Mouse (Mus musculus) urinary bladder, postnatal 10 days (tissue): ENCODE measurements around the gene Smim20.

ENCODE experiments used
- DNase-seq: peaks from one replicate; pipeline ENCODE4 v3.0.0; 2022; ENCODE audit warnings: low spot score

Gene Smim20

DNA sequence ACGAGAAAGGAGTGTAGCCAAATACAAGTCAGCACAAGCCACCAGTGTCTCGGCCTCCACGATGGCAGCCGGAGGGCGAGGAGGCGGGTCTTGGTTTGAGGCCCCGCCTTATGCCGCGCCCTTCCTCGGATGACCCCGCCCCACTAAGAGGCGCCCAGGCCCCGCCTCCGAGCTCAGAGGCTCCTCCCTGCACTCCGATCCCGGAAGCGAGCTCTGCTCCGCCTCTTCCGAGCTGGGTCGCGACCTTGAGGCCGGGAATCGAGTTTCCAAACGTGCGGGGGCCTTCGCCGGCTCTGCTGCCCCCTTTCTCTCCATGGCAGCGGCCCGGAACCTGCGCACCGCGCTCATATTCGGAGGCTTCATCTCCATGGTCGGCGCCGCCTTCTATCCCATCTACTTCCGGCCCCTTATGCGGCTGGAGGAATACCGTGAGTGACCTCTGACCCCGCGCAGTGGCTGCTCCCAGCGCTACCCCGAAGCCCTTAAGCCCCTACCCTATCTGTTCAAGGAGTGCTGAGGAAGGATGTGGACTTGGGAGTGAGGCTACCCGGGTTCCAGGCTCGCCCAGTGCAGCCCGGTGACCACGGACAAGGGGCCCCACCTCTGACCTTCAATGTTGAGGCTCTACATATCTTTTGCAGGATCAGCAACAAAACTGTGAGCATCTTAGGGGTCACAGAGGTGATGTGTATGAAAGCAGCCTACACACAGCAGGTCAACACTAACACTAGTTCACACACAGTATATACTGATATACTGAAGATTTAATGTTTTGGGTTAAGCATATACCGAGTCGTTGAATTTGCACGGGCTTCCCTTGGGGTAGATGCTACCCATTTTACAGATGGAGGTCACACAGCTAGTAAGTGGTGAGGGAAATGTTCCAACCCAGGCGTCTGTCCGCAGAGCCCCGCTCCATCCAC, at the start of gene Smim20:
Gene Smim20 (plus strand): TSS at position 153 of the 923 bp plus-strand sequence.
- DNase-seq: peak; percentile 52

DNA sequence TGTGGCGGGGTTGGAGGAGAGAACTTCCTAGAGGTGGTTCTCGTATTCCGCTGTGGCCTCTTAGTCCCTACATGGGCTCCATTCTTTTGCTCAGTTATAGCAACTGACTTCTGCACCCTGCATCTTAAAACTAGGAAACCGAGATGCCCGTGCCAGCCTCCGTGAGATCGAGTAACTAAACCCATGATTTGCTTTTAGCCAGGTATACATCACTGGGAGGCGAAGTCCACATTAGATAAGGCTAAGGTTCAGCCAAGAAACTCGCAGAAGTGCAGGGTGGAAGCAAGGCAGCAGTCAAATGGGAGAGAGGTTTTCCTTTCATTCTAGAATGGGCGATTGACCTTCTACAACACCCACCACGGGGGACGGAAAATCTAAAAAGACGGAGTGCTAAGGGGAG, 41.4 kb upstream of the Smim20 start:
- DNase-seq: no peak

DNA sequence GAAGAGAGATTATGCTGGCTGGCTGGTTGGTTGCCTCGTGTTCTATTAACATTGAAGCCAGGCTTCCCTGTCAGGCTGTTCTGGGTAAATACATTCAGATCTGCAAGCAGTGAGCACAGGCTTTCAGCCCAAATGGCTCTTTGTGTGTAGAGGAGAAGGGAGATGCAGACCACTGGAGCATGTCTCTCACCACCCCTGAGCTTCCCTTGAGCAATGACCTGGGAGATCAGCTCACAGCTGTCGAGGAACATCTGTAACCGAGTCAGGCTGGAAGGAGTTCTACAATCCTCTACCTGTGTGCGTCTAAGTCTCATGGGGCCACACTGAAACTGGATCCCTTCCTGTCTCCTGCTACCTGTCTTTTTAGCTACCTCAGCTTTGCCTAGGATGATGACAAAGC, 36.3 kb upstream of the Smim20 start:
- DNase-seq: no peak

DNA sequence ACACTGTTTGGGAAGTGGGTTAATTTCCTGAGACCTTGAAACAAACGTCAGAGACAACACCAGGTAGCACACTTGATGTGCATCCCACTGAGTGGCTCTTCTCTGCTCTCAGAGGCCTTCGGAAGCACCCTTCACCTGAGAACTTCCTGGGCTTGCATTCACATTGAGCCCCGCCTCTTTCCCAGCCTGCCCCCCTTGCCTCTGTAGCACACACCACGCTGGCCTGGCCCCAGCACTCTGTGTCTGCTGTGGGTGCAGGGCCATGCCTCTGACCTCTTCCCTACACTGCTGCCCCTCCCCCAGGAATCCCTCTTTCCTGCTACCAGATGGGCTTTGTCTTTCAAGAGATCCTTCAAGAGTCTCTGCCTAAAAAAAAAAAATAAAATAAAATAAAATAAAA, 31.3 kb upstream of the Smim20 start:
- DNase-seq: no peak

DNA sequence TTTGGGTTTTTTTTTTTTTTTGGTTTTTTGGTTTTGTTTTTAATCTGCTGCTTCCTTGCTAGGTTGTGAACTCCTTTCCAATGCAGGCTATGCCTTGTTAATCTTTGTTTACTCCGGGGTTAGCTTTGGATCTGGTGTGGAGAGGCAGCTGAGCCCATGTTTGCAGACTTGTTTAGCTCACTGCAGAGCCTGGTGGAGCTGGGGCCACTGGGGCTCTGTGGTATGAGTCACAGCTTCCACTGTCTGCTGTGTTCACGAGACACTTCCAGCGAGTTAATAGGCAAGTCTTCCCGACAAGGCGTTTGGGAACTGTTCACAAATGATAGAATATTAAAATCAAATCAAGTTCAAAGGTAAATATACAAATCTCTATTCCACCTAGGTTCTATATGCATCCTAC, 30.7 kb upstream of the Smim20 start:
- DNase-seq: no peak

DNA sequence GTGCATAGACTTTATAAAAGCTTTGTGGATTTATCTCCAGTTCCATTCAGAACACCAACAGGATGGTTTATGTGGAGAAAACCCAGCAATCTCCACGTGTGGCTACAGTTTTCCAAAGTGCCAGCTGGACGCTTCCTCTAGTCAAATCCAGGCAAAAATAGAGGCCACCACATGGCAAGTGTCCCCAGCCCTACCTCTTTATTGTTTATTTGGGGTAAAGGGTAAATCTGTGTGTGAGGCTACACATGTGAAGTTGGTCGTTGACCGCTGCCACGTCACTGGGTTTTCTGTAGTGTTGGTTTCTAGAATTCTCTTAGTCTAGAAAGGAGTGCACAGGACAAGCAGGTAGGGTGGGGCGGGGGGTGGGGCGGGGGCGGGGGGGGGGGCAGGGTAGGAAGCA, 30.1 kb upstream of the Smim20 start:
- no peak for DNase-seq

DNA sequence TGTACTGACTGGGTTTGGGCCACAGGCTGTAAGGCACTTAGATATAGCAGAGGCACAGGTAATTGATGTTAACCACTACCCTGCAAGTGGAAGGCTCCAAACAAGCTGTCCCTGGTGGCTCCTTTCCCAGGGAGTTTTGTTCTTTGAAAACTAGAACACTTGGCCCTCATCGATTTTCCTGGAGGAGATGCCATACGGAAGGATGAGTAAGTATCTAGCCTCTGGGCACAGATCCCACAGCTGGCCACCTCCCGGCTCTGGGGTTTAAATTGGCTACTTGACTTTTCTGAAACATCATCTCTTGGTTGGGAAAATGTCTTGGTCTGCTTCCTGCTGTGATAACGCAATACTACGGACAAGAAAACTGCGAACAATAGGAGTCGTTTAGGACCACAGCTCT, 28.1 kb upstream of the Smim20 start:
- DNase-seq: no peak

DNA sequence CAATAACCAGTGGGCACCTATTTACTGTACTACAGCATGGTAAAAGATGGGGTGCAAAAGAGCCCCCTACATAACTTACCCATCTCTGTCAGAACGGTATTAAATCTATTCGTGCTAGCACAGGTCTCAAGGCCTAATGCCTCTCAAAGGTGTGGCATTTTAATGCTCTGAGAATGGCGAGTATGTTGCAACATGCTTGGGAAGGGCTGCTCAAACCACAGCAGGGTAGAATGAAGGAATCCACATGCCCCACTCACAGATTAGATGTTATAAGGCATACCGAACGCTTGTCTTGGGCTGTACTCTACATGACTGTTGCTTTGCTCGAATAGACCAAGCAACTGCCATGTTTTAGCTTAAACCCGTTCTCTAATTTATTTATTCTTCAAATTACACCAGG, 27.7 kb upstream of the Smim20 start:
- no peak for DNase-seq

DNA sequence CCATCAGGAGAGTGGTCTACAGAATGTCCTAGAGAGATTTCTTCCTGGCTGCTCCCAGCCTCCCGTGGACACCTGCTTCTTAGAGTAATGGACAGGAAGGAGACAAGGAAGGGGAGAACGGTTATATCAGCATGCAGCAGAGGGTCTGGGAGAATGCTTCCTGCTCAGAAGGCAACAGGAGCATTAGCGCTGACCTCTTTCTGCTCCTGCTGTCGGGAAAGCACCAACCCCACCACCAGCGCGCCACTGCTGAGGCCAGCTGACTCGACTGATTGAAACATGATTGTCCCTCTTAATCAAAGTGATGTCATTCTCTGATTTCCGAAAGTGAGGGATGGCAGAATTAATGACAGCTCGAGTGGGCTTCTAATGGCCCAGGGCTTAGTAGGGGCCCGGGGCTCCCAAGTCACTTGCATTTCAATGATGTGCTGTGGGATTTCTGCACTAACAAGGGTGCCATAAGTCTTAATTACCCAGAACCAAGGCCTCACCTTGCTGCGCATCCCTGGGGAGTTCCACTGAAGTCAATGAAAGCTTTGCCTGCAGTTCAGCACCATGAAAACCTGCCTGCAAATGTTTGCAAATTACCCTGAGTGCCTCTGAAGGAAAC, 26.9 kb upstream of the Smim20 start:
- no peak for DNase-seq

DNA sequence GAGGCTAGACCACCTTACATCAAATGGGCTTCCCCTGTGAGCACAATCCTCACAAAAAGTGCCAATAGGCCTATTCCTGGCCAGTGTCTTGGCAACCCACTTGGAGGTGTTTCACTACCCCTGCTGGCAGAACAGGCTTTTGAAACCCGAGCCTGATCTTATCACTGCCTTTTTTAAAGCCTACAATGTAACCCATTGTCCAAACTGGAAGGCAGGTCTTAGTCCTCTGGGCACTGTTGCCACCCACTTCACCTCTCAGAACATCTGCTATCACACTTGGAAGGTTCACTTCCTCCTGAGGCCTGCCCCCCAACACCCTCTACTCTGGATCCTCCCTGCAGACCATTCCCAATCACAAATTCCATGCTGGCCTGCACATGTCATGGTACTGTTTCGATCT, 25.8 kb upstream of the Smim20 start:
- no peak for DNase-seq

DNA sequence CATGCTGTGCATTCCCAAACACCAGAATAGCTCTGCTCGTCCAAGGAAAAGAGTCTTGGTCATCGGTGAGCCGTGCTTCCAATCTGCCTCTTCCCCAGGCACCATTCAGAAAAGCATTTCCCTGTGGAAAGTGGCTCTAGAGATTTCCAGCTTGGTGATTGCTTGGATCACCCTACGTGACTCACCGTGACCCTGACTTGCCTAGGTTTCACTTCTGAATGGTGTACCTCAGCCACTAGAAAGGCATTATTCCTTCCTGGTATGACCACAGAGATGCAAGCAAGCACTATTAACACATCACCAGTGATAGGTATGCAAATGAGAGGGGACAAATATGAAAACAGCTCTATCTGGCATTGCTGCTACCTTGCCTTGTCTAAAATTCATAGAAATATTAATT, 24.9 kb upstream of the Smim20 start:
- DNase-seq: no peak

DNA sequence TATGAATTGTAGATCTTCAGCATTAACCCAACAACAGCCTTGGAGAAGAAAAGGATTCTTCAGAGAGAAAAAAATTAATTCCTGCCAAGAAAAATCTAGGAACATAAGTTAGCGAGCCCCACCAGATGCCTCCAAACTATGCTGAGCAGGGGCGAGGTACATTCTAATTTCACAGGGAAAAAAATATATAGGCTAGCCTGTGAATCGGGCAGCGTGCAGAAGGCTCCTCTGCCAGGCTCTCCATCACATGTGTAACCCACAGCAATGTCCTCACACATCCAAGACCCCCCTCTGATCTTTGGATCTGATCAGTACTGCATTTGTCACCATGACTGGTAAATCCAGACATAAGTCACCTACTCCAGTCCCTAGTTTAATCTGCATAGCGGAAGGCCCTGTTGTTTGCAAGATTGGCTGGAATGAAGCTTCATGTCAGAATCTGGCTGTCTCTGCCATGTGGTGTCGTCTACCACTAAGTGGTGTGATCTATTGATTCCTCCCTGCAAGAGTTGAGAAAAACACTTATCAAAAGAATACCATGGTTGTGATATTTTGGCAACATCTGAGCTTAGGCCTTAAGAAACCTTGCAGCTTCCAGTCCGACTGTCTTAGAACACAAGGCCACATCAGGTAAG, 23.9 kb upstream of the Smim20 start:
- no peak for DNase-seq

DNA sequence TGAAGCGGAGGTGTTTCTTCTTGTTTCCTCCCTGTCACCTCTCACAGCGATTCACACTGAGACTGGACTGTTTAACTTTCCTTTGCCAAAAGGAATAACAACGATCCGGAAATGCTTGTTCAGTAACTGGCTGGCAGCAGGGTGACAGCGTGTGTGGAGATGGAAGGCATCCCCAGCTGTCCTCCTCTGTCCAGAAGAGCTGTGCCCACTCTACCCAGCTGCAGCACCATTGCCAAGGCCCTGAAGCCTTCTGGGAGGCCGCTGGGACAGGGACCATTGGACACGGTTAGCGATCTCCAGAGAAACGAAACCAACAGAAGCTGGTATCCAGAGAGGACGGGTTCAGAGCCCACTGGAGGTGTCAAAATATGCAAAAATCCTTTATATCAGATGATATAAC, 22.9 kb upstream of the Smim20 start:
- DNase-seq: no peak

DNA sequence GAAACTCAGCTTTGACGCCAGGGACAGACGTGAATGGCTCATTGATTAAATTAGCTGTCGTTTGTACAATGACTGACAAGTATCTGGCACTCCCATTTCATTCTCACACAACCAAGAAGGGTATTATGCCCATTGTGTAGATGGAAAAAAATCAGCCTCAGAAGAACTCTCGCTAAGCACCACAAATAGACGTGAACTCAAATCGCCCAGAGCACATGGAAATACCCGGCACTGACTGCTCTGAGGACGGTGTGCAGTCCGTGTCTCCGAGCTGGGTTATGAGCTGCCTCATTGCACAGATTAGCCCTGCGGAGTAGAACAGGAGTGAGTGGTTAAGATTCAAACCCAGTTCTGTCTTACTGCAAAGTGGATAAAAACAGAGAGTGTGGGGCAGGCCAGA, 18.4 kb upstream of the Smim20 start:
- no peak for DNase-seq

DNA sequence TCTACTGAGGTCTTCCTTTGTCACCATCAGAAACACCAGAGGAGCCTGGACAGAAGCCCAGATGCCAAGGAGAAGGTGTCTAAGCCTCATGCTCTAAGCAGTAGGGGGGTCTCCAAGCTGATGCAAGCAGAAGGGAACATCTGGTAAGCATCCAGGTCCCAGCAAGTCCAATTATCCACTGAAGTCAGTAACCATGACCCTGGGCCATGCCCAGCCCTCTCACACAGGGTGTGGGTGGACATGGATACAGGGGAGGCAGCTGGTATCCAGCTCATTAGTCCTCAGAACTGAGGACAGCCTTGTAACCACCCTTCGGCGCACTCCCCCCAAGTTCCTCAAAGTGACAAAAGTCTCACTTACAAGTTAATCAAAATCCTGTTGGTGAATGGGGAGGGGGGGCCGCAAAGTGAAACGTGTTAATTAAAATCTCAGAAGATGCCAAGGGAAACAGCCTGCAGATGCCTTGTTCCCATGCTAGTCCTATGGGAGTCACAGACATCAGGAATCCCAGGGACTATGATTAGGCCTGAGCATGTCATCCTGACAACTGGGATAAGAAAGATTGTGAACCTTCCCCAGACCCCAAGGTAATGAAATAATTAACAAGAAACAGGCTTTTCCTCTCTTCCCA, 17.3 kb upstream of the Smim20 start:
- no peak for DNase-seq

DNA sequence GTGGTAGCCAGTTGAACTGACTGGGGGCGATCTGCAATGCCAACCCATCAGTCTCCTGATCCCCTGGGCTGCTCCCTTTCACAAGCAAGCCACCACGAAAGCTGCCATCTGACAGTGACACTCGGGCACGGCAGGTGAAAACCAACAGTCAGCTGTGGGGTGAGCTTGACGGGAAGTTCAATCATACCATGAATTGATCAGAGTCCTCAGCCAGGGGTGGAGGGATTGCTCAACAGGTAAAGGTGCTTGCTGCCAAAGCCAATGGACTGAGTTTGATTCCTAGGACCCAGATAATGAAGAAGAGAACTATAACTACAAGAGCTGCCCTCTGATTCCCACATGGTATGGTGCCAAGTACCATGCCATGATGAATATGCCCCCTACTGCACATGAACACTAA, 12.7 kb upstream of the Smim20 start:
- no peak for DNase-seq

DNA sequence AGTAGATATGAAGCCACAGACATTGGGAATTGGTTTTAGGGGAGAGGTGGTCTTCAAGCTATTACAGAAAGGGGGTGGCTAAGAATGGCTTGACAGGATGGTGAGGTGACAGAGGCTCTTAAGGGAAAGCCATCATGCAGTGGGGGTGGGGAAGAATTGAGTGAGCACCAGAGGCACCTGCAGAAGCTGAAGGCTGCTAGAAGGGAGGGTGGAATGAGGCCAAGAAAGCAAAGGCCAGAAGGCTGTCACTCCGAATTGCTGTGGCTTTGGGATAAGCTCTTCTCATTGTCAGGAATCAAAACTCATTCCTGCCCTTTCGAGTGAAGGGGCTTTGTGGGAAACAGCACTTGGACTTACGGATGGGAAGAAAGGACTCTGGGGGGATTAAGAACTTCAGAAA, 12.1 kb upstream of the Smim20 start:
- DNase-seq: no peak

DNA sequence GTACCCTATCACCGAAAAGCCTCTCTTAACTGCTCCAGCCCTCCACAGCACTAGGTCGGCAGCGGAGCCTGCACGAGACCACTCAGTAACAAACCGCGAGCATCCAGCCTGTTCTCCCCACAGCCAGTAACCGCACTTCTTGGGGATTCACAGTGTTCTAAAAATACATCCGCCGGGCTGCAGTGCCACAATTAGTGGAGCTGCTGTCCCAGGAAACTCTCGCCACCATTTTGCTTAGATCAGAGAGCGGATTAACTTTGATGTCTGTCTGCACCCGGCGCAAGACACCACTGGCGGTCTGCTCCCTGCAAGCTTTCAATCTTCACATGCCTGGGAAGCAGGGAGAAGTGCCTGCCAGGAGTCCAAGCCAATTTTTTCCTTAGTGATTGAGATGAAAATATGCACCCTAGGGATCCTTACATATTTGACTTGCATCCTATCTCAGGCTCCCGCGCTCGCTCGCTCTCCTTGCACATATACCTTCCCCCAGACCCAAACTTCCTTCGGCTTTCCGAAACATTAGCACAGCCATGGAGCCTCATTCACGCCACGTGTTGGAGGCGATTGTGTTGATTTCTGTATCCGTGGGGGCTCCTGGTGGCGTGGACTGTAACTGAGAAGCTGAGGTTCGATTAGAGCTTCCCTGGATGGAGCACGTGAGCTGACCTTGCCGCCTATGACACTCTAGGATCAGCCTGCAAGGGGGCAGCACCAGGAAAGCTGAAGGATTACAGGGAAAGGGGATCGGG, 8.7 kb upstream of the Smim20 start:
- no peak for DNase-seq

DNA sequence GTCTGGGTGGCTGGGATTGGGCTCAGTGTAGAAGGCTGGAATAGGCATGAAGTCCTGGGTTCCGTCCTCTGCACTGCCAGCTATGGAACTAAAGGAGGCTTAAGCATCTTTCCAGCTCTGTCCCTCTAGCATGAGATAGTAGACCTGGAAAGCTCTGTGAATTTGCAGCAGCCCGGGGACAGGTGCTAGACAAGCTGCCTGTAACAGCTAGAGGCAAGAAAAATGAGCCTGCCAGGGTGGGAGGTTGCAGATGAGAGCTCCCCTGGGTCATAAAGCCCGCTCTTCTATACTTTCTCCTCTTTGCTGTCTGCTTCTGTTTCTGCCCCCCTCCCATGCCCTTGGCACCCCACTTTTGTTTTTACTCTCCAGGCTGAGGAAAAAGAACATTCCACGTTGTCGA, 7.0 kb upstream of the Smim20 start:
- no peak for DNase-seq

DNA sequence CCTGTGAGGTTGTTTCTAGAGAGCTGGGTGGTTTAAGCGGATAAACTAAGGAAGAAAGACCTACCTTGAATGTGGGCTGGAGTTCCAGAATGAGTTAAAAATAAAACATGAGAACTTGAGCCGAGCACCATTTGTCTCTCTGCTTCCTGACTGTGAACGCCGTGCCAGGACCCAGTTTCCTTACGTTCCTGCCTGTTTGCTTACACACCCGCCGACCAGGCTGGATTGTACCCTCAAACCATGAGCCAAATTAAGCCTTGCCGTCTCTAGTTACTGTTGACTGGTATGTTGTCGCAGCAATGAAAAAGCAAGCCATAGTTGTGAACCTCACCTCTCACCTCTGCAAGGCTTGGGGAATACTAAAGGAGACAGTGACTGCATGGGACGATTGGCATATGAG, 4.9 kb upstream of the Smim20 start:
- DNase-seq: no peak

DNA sequence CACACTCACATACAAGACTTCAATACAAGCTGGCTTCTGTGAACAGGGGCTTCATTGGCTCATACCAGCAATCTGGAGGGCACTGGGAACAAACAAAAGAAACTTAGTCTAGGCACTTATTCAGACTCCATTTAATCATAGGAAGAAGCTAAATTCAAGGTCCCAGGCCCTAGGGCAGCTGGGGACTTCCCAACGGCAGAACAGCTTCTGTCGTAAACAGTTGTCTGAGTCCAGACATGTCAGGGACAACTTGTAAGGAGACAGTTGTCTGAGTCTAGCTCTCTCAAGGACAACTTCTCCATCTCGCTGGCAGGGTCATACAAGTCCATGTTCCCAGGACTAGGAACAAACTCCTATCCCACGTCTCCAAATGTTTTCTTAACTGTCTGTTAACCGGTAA, 2.8 kb upstream of the Smim20 start:
- DNase-seq: no peak

DNA sequence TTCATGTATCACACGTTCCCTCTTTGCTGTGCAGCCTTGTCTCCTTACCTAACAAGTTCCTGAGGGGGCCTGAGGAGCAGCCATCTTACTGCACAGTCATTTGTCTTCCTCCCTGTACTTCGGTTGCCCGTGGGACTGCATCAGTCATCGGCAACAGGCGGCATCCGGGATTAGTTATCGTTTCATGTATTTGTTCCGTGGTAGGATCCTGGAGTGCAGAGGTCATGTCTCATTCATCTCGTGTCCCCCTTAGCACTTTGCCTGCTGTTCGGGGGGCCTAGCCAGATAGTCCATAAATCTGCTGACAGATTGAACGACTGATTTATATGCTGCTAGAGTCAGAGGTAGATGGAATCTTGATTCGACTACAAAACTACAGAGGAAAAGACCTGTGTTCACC, 1.1 kb upstream of the Smim20 start:
- DNase-seq: no peak
